In genomic region chr2:76675451-76675850, GRCm38 (mm10) we compare ENCODE assay signal across 8 mouse cellular contexts. TPM values are rescaled to one million over a fixed set of nuclear protein-coding genes. Genes with fewer than 3 reads are reported as not detected.
DNase-seq lines count a peak whose midpoint lies in the region; ATAC-seq and TF ChIP-seq lines count a peak whose summit lies in the region.

No protein-coding gene starts in this region.

- H3K27ac ChIP-seq in heart, embryonic 11.5 days (ENCODE audit: low read depth, low read length): peak overlapping the region; percentile 58
- no peak overlapping the region for H3K27ac ChIP-seq in cerebellum, adult 2 months (ENCODE audit: insufficient read depth, low read length)
- H3K27ac ChIP-seq in hindbrain, embryonic 10.5 days: peak overlapping the region; percentile 95
- H3K27ac ChIP-seq in liver, embryonic 16.5 days (ENCODE audit: low read length): peak overlapping the region; percentile 24; the same call in 1 of the 2 replicates

- H3K4me2 ChIP-seq in heart, embryonic 11.5 days: peak overlapping the region; percentile 84
- H3K4me2 ChIP-seq in liver, embryonic 16.5 days (ENCODE audit: low read depth, low read length): peak overlapping the region; percentile 80

- no peak for DNase-seq in heart, adult 8-10 months (ENCODE audit: low spot score)
- DNase-seq in A20 (ENCODE audit: low read depth, low spot score): peak; percentile 69
- DNase-seq in cerebellum, adult 2 months: peak in 1 of 2 experiments; percentile 30
- no peak for DNase-seq in hindbrain, embryonic 10.5 days (ENCODE audit: low spot score)
- peak; percentile 29 for DNase-seq in thymus, postnatal 25 days
- DNase-seq in frontal cortex, postnatal 36 days (ENCODE audit: low spot score in 2 of 2): no peak

- ATAC-seq in heart, embryonic 11.5 days (replicated peaks; ENCODE audit: insufficient number of reproducible peaks, low FRiP score, low TSS enrichment): peak; percentile 36; the same call in 1 of the 2 replicates
- peak; percentile 33 for ATAC-seq in liver, embryonic 16.5 days (ENCODE audit: low read depth)

- H3K4me3 ChIP-seq in heart, embryonic 11.5 days (ENCODE audit: low read depth, low read length): peak overlapping the region; percentile 88
- peak overlapping the region; percentile 65 for H3K4me3 ChIP-seq in cerebellum, adult 2 months (replicated peaks; ENCODE audit: insufficient read depth, low read depth, low read length)
- peak overlapping the region; percentile 88 for H3K4me3 ChIP-seq in hindbrain, embryonic 10.5 days
- H3K4me3 ChIP-seq in liver, embryonic 16.5 days (ENCODE audit: low read depth, low read length): peak overlapping the region; percentile 82

- H3K4me1 ChIP-seq in heart, embryonic 11.5 days (ENCODE audit: control insufficient read depth, insufficient read depth, low read length): peaks cover 16% of the 10 kb centered on the region
- no peaks in the 10 kb centered on the region for H3K4me1 ChIP-seq in cerebellum, adult 2 months (ENCODE audit: control insufficient read depth, insufficient read depth, low read length)
- H3K4me1 ChIP-seq in hindbrain, embryonic 10.5 days (replicated peaks): peaks cover 46% of the 10 kb centered on the region
- peaks cover 26% of the 10 kb centered on the region for H3K4me1 ChIP-seq in liver, embryonic 16.5 days (ENCODE audit: control insufficient read depth, low read depth, low read length)

- H3K9me3 ChIP-seq in heart, embryonic 11.5 days (replicated peaks; ENCODE audit: control insufficient read depth, low read length): no peaks in the 10 kb centered on the region
- H3K9me3 ChIP-seq in hindbrain, embryonic 10.5 days: no peaks in the 10 kb centered on the region
- H3K9me3 ChIP-seq in liver, embryonic 16.5 days (replicated peaks; ENCODE audit: control insufficient read depth, low read length): no peaks in the 10 kb centered on the region

- H3K27me3 ChIP-seq in heart, embryonic 11.5 days (ENCODE audit: control insufficient read depth, insufficient read depth, low read length): no peaks in the 10 kb centered on the region
- H3K27me3 ChIP-seq in cerebellum, adult 2 months (ENCODE audit: control insufficient read depth, insufficient read depth, low read length): no peaks in the 10 kb centered on the region
- no peaks in the 10 kb centered on the region for H3K27me3 ChIP-seq in hindbrain, embryonic 10.5 days (ENCODE audit: insufficient read depth, poor library complexity, severe bottlenecking)
- no peaks in the 10 kb centered on the region for H3K27me3 ChIP-seq in liver, embryonic 16.5 days (ENCODE audit: control insufficient read depth, insufficient read depth, low read depth, low read length)

- peaks cover 3% of the 10 kb centered on the region; the same call in 1 of the 2 replicates for H3K36me3 ChIP-seq in heart, embryonic 11.5 days (ENCODE audit: control insufficient read depth, insufficient read depth, low read length)
- H3K36me3 ChIP-seq in hindbrain, embryonic 10.5 days: peaks cover 15% of the 10 kb centered on the region
- H3K36me3 ChIP-seq in liver, embryonic 16.5 days (ENCODE audit: control insufficient read depth, insufficient read depth): no peaks in the 10 kb centered on the region; the same call in 1 of the 2 replicates

- no peak for TF ChIP-seq POLR2A in cerebellum, adult 2 months (IDR thresholded peaks at IDR 0.05; ENCODE audit: borderline replicate concordance, insufficient read depth, low read length)

- H3K9ac ChIP-seq in heart, embryonic 11.5 days (ENCODE audit: low read depth, low read length): peak overlapping the region; percentile 85
- H3K9ac ChIP-seq in liver, embryonic 16.5 days (ENCODE audit: low read depth, low read length): peak overlapping the region; percentile 78

- under 1% methylated on average over 44 of the region's 44 CpGs for WGBS in heart, embryonic 11.5 days (ENCODE audit: insufficient replicate concordance)
- WGBS in cerebellum, adult 2 months: under 1% methylated on average over 44 of the region's 44 CpGs
- WGBS in hindbrain, embryonic 10.5 days: under 1% methylated on average over 44 of the region's 44 CpGs
- 2% methylated on average over 41 of the region's 44 CpGs for WGBS in liver, embryonic 16.5 days (ENCODE audit: insufficient replicate concordance)

- TF ChIP-seq CTCF in cerebellum, adult 2 months (IDR thresholded peaks at IDR 0.05; ENCODE audit: borderline replicate concordance, insufficient read depth, low read depth, low read length): no peak

RNA-seq across cellular contexts. Expression of gene Plekha3, which starts 0.4 kb away (rescaled TPM):
- polyA plus RNA-seq in heart, embryonic 11.5 days (2014; fragmentation: Nextera tagmentation; extraction: Ambion mirVana): 9.9 and 11.5 TPM in 2 replicates
- total RNA-seq in heart, adult 8-10 months (2022): 10 to 100 TPM; 19.3 to 23.0 (median 20.3) TPM
- polyA plus RNA-seq in cerebellum, adult 2 months (2012; rRNA removed): 36.8 and 37.8 TPM in 2 replicates
- polyA plus RNA-seq in hindbrain, embryonic 10.5 days (2016; fragmentation: Nextera tagmentation; extraction: Ambion mirVana): 8.5 and 8.8 TPM in 2 replicates
- polyA plus RNA-seq in liver, embryonic 16.5 days (2015; fragmentation: Nextera tagmentation; extraction: Ambion mirVana): 0.54 and 0.81 TPM in 2 replicates

RNA-seq across cellular contexts. Expression of gene Fkbp7, which starts 2.5 kb away (rescaled TPM):
- polyA plus RNA-seq in heart, embryonic 11.5 days (2014; fragmentation: Nextera tagmentation; extraction: Ambion mirVana): 56.5 and 60.8 TPM in 2 replicates
- 10 to 100 TPM; 18.9 to 28.5 (median 23.6) TPM for total RNA-seq in heart, adult 8-10 months (2022)
- polyA plus RNA-seq in cerebellum, adult 2 months (2012; rRNA removed): 8.9 and 9.6 TPM in 2 replicates
- 14.3 and 19.2 TPM in 2 replicates for polyA plus RNA-seq in hindbrain, embryonic 10.5 days (2016; fragmentation: Nextera tagmentation; extraction: Ambion mirVana)
- polyA plus RNA-seq in liver, embryonic 16.5 days (2015; fragmentation: Nextera tagmentation; extraction: Ambion mirVana): 4.0 and 4.4 TPM in 2 replicates

RNA-seq across cellular contexts. Expression of gene Pjvk, which starts 27.2 kb away (rescaled TPM):
- polyA plus RNA-seq in heart, embryonic 11.5 days (2014; fragmentation: Nextera tagmentation; extraction: Ambion mirVana): 0.19 TPM in 1 of 2 replicates, not detected in the other
- not detected for total RNA-seq in heart, adult 8-10 months (2022)
- polyA plus RNA-seq in cerebellum, adult 2 months (2012; rRNA removed): 0.19 and 0.20 TPM in 2 replicates
- 0.62 and 0.82 TPM in 2 replicates for polyA plus RNA-seq in hindbrain, embryonic 10.5 days (2016; fragmentation: Nextera tagmentation; extraction: Ambion mirVana)
- 0.07 TPM in 1 of 2 replicates, not detected in the other for polyA plus RNA-seq in liver, embryonic 16.5 days (2015; fragmentation: Nextera tagmentation; extraction: Ambion mirVana)

RNA-seq across cellular contexts. Expression of gene Prkra, which starts 27.6 kb away (rescaled TPM):
- polyA plus RNA-seq in heart, embryonic 11.5 days (2014; fragmentation: Nextera tagmentation; extraction: Ambion mirVana): 41.1 and 42.0 TPM in 2 replicates
- total RNA-seq in heart, adult 8-10 months (2022): 10 to 100 TPM; 10.6 to 14.2 (median 12.1) TPM
- 33.1 and 33.3 TPM in 2 replicates for polyA plus RNA-seq in cerebellum, adult 2 months (2012; rRNA removed)
- 86.9 and 96.2 TPM in 2 replicates for polyA plus RNA-seq in hindbrain, embryonic 10.5 days (2016; fragmentation: Nextera tagmentation; extraction: Ambion mirVana)
- 5.7 and 6.9 TPM in 2 replicates for polyA plus RNA-seq in liver, embryonic 16.5 days (2015; fragmentation: Nextera tagmentation; extraction: Ambion mirVana)

Comparison
In these comparisons a context has a peak if more than half of its experiments do, and no peak if none do; other contexts are left out.
1. DNase-seq: peak in A20 (single experiment) and thymus, postnatal 25 days (single experiment); none in heart, adult 8-10 months (single experiment), hindbrain, embryonic 10.5 days (single experiment) and frontal cortex, postnatal 36 days (0 of 2).
2. Peak in every context shown above with its lines, with median percentiles within 50 percentile points of each other: H3K4me3 ChIP-seq.